Mouse (Mus musculus) hindbrain, embryonic 12.5 days (tissue): ENCODE data around the gene Dolpp1. TPM values are rescaled to one million over a fixed set of nuclear protein-coding genes. Genes with fewer than 3 reads are reported as not detected.
"Not testable (repeated sequence)": the region's sequence is repeated elsewhere in the genome, so short reads cannot be mapped to it uniquely, and the experiment has no call there.

Source experiments
- ATAC-seq: fragments of 200-750 bp; cut with Nextera tagmentation; 2 replicates; pipeline ENCODE4 v1.8.0; 2017; ENCODE audit warnings: moderate TSS enrichment; ENCODE audit not compliant: low FRiP score
- H3K27ac ChIP-seq: fragments of 300-500 bp; sonication (generic); 2 replicates; pipeline ENCODE4 v1.5.1; 2016; ENCODE audit warnings: mild to moderate bottlenecking
- H3K27me3 ChIP-seq: fragments of 300-500 bp; sonication (generic); 2 replicates; pipeline ENCODE4 v1.6.1; 2016; ENCODE audit warnings: mild to moderate bottlenecking
- H3K36me3 ChIP-seq: fragments of 300-500 bp; sonication (generic); 2 replicates; pipeline ENCODE4 v1.6.1; 2016; ENCODE audit warnings: mild to moderate bottlenecking
- H3K4me1 ChIP-seq: fragments of 300-500 bp; sonication (generic); 2 replicates; pipeline ENCODE4 v1.6.1; 2016
- H3K4me2 ChIP-seq: fragments of 300-500 bp; sonication (generic); replicated peaks from 2 replicates; pipeline ENCODE4 v1.6.1; 2016; ENCODE audit warnings: mild to moderate bottlenecking
- H3K4me3 ChIP-seq: fragments of 300-500 bp; sonication (generic); 2 replicates; pipeline ENCODE4 v1.5.1; 2016; ENCODE audit warnings: mild to moderate bottlenecking
- H3K9ac ChIP-seq: fragments of 300-500 bp; sonication (generic); 2 replicates; pipeline ENCODE4 v1.6.1; 2016; ENCODE audit warnings: mild to moderate bottlenecking, moderate library complexity
- H3K9me3 ChIP-seq: fragments of 300-500 bp; sonication (generic); replicated peaks from 2 replicates; pipeline ENCODE4 v1.6.1; 2016; ENCODE audit warnings: mild to moderate bottlenecking
- WGBS: fragments of 180-500 bp; shearing (Covaris S2); methylation state at CpG from one replicate; pipeline ENCODE4 v1.1.7; 2016; 5-methylcytosine and 5-hydroxymethylcytosine counted together
- polyA plus RNA-seq: library from polyadenylated mRNA; unstranded; fragments of >200 nt; fragmentation: Nextera tagmentation; extraction: Ambion mirVana; gene quantifications from 2 replicates; pipeline ENCODE4 v1.2.1, GENCODE M21; 2016

Dolpp1 gene
- polyA plus RNA-seq, 1 experiment from 2014 or later: 50.2 TPM

DNA sequence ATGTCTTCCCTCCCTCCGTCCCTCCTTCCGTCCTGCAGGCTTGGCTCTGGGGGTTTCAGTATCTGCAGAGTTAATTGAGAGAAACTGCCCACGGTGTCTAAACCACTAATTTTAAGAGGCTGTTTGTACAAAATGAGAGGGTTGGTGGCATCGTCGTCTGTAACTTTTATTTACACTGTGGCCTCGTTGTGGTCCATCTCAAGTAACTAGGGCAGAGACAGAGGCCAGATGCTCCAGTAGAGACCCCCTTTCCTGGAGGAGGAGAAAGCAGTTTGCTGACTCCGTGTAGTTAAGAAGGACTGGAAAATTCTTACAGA lies 24.6 kb downstream of the Dolpp1 start:
- H3K27ac ChIP-seq: peak overlapping the region; percentile 98

GRCm38 (mm10) chr2:30417154-30417553 lies 25.1 kb downstream of the Dolpp1 start:
- Histone ChIP-seq H3K27ac (0 out of 2 replicates have a peak overlapping the region, but pooled peaks have one; percentile 98), H3K4me2 (peak overlapping the region; percentile 63), H3K4me1 (peaks cover 46% of the 10 kb centered on the region), H3K4me3 (peak overlapping the region; percentile 81; the same call in 1 of the 2 replicates)
- not testable (repeated sequence) for H3K9ac ChIP-seq, H3K36me3 ChIP-seq, H3K27me3 ChIP-seq, ATAC-seq, H3K9me3 ChIP-seq
- 86% methylated on average over 6 of the region's 6 CpGs for WGBS

More for the DNA sequence above, 24.6 kb downstream of the Dolpp1 start:
- H3K9ac ChIP-seq: peak overlapping the region; percentile 96
- peak overlapping the region; percentile 63 for H3K4me2 ChIP-seq
- no peak for ATAC-seq
- no peaks in the 10 kb centered on the region for H3K9me3 ChIP-seq
- H3K27me3 ChIP-seq: peaks cover 3% of the 10 kb centered on the region; the same call in 1 of the 2 replicates
- peak overlapping the region; percentile 81 for H3K4me3 ChIP-seq
- H3K36me3 ChIP-seq: 0 out of 2 replicates have a peak, but pooled peaks cover 5% of the 10 kb centered on the region
- under 1% methylated on average over 7 of the region's 7 CpGs for WGBS
- peaks cover 46% of the 10 kb centered on the region for H3K4me1 ChIP-seq

- 73% methylated on average over 5 of the region's 5 CpGs for WGBS
- Histone ChIP-seq H3K4me2 (peak overlapping the region; percentile 29; the same call in 1 of the 2 replicates), H3K4me3 (no peak overlapping the region), H3K4me1 (peaks cover 46% of the 10 kb centered on the region), H3K36me3 (no peaks in the 10 kb centered on the region), H3K27ac (no peak overlapping the region), H3K9ac (0 out of 2 replicates have a peak overlapping the region, but pooled peaks have one; percentile 47), H3K27me3 (peaks cover 3% of the 10 kb centered on the region; the same call in 1 of the 2 replicates), H3K9me3 (no peaks in the 10 kb centered on the region)
- no peak for ATAC-seq
Observed at GRCm38 (mm10) chr2:30417595-30418165, 25.6 kb downstream of the Dolpp1 start.

GRCm38 (mm10) chr2:30418259-30418658 lies 26.2 kb downstream of the Dolpp1 start:
- peak overlapping the region; percentile 29 for H3K4me2 ChIP-seq
- 74% methylated on average over 6 of the region's 6 CpGs for WGBS
- peaks cover 3% of the 10 kb centered on the region; the same call in 1 of the 2 replicates for H3K27me3 ChIP-seq
- no peak for ATAC-seq
- peak overlapping the region; percentile 47; the same call in 1 of the 2 replicates for H3K9ac ChIP-seq
- H3K27ac ChIP-seq: peak overlapping the region; percentile 70
- no peaks in the 10 kb centered on the region for H3K9me3 ChIP-seq
- no peak overlapping the region for H3K4me3 ChIP-seq
- H3K36me3 ChIP-seq: no peaks in the 10 kb centered on the region
- H3K4me1 ChIP-seq: peaks cover 46% of the 10 kb centered on the region

DNA sequence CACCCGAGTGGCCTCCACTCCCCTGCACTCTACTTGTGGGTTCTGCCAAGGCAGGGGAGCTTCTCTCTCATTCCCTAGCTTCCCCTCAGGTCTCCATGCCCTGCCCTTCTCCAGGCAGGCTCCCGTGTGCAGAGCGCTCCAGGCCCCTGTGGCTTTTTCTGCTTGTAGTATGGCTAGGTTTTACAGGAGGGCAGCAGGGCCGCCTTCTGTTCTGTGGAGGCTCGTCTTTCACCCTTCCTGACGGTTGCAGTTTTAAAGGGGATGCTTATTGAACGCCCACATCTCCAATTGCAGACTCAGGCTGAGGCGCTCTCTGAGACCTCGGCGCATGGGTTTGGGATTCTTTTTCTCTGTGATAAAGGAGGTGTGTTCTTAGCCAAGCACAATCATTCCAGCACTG lies 27.1 kb downstream of the Dolpp1 start:
- ATAC-seq: no peak
- Histone ChIP-seq H3K9me3 (no peaks in the 10 kb centered on the region), H3K4me2 (peak overlapping the region; percentile 29), H3K9ac (peak overlapping the region; percentile 47), H3K27me3 (peaks cover 3% of the 10 kb centered on the region; the same call in 1 of the 2 replicates), H3K4me3 (no peak overlapping the region), H3K36me3 (no peaks in the 10 kb centered on the region), H3K4me1 (peaks cover 38% of the 10 kb centered on the region), H3K27ac (peak overlapping the region; percentile 70)
- WGBS: 29% methylated on average over 10 of the region's 10 CpGs

DNA sequence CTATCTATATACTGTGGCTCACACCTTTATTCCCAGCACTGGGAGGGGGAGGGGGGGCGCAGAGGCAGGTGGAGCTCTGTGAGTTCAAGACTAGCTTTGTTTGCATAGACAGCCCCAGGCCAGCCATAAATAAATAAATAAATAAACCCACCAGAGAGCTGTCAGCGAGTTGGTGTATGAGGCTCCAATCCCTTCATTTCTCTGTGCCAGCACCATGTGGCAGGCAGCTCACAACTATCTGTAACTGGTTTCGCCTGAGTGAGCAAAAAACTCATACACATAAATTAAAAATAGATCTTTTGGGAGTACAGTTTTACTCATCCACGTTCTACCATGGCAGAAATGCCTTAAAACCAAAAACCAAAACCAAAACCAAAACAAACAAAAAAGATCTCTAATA lies 29.4 kb downstream of the Dolpp1 start:
- 71% methylated on average over 4 of the region's 4 CpGs for WGBS
- H3K27ac ChIP-seq: peak overlapping the region; percentile 60; the same call in 1 of the 2 replicates
- H3K9me3 ChIP-seq: no peaks in the 10 kb centered on the region
- H3K36me3 ChIP-seq: peaks cover 3% of the 10 kb centered on the region
- H3K9ac ChIP-seq: no peak overlapping the region
- no peak overlapping the region for H3K4me2 ChIP-seq
- no peak for ATAC-seq
- H3K4me1 ChIP-seq: peaks cover 27% of the 10 kb centered on the region
- no peak overlapping the region for H3K4me3 ChIP-seq
- H3K27me3 ChIP-seq: no peaks in the 10 kb centered on the region

DNA sequence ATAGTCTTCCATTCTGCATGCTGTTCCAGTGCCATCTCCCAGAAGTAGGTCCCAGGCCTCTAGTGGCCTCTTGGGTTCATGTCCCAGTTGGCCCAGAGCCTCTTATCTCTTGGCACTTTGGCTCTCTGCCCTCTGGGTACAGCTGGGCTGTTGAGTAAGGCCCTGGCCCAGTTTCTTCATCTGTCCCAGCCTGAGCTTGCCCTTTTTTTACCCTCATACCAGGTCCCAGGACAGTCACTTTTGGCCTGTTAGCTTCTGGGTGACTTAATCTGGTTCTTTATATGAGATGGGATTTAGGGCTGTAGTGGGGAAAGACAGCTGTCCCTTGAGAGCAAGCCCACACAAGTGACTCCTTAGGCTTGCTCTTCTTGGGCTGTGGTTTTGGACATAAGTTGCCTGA lies 37.1 kb downstream of the Dolpp1 start:
- Histone ChIP-seq H3K9me3 (no peaks in the 10 kb centered on the region), H3K4me3 (no peak overlapping the region), H3K27ac (no peak overlapping the region), H3K27me3 (no peaks in the 10 kb centered on the region), H3K36me3 (peaks cover 79% of the 10 kb centered on the region), H3K9ac (no peak overlapping the region), H3K4me1 (no peaks in the 10 kb centered on the region), H3K4me2 (no peak overlapping the region)
- ATAC-seq: no peak

- 0 out of 2 replicates have a peak, but pooled peaks have one; percentile 9 for ATAC-seq
- H3K9ac ChIP-seq: 0 out of 2 replicates have a peak overlapping the region, but pooled peaks have one; percentile 35
- no peaks in the 10 kb centered on the region for H3K9me3 ChIP-seq
- H3K4me3 ChIP-seq: no peak overlapping the region
- peaks cover 73% of the 10 kb centered on the region for H3K36me3 ChIP-seq
- no peaks in the 10 kb centered on the region for H3K27me3 ChIP-seq
- H3K27ac ChIP-seq: peak overlapping the region; percentile 44; the same call in 1 of the 2 replicates
- no peak overlapping the region for H3K4me2 ChIP-seq
- 56% methylated on average over 5 of the region's 5 CpGs for WGBS
- H3K4me1 ChIP-seq: peaks cover 8% of the 10 kb centered on the region
Observed at GRCm38 (mm10) chr2:30435326-30436155, 43.5 kb downstream of the Dolpp1 start.

- Histone ChIP-seq H3K4me3 (no peak overlapping the region), H3K36me3 (peaks cover 67% of the 10 kb centered on the region), H3K27ac (no peak overlapping the region), H3K9me3 (no peaks in the 10 kb centered on the region), H3K4me1 (peaks cover 14% of the 10 kb centered on the region), H3K9ac (no peak overlapping the region), H3K4me2 (no peak overlapping the region), H3K27me3 (no peaks in the 10 kb centered on the region)
- no peak for ATAC-seq
- 77% methylated on average over 5 of the region's 5 CpGs for WGBS
Observed at GRCm38 (mm10) chr2:30436156-30436545, 44.1 kb downstream of the Dolpp1 start.

- no peak for ATAC-seq
- Histone ChIP-seq H3K4me2 (no peak overlapping the region), H3K4me3 (no peak overlapping the region), H3K27me3 (no peaks in the 10 kb centered on the region), H3K9me3 (no peaks in the 10 kb centered on the region), H3K27ac (no peak overlapping the region), H3K4me1 (peaks cover 21% of the 10 kb centered on the region), H3K36me3 (peaks cover 60% of the 10 kb centered on the region), H3K9ac (no peak overlapping the region)
- WGBS: 86% methylated on average over 4 of the region's 4 CpGs
Observed at GRCm38 (mm10) chr2:30436809-30437208, 44.8 kb downstream of the Dolpp1 start.

- Histone ChIP-seq H3K36me3 (peaks cover 51% of the 10 kb centered on the region), H3K9ac (no peak overlapping the region)
Observed at GRCm38 (mm10) chr2:30437791-30438190, 45.7 kb downstream of the Dolpp1 start.

DNA sequence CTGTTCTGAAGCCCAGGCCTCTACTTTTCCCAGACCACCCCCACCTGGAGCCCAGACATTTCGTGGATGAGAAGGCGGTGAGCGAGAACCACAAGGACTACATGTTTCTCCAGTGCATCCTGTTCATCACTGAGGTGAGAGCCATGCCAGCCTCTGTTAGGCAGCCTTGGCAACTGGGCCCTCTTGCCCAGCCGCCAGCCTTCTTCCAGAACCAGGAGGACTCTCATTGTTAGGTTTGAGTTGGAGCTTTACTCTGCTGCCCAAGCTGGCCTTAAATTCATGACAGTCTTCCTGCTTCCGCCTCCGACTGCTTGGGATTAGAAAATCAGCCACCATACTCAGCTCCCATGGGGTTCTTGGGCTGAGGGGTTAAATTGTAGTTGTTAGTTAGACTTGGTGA lies 47.6 kb downstream of the Dolpp1 start:
- 93% methylated on average over 6 of the region's 6 CpGs for WGBS
- peak overlapping the region; percentile 99; the same call in 1 of the 2 replicates for H3K27ac ChIP-seq
- H3K36me3 ChIP-seq: peaks cover 48% of the 10 kb centered on the region

More at GRCm38 (mm10) chr2:30437791-30438190, 45.7 kb downstream of the Dolpp1 start:
- peaks cover 30% of the 10 kb centered on the region for H3K4me1 ChIP-seq
- H3K4me3 ChIP-seq: no peak overlapping the region
- WGBS: 94% methylated on average over 4 of the region's 4 CpGs
- no peak for ATAC-seq
- H3K27ac ChIP-seq: no peak overlapping the region
- no peak overlapping the region for H3K4me2 ChIP-seq
- H3K27me3 ChIP-seq: no peaks in the 10 kb centered on the region
- no peaks in the 10 kb centered on the region for H3K9me3 ChIP-seq

More for the DNA sequence above, 47.6 kb downstream of the Dolpp1 start:
- H3K27me3 ChIP-seq: no peaks in the 10 kb centered on the region
- no peak for ATAC-seq
- H3K9me3 ChIP-seq: no peaks in the 10 kb centered on the region
- no peak overlapping the region for H3K9ac ChIP-seq
- H3K4me3 ChIP-seq: no peak overlapping the region
- H3K4me2 ChIP-seq: no peak overlapping the region
- peaks cover 47% of the 10 kb centered on the region for H3K4me1 ChIP-seq
